Mouse (Mus musculus): ENCODE measurements around the gene Mex3d. TPM values are rescaled to one million over a fixed set of nuclear protein-coding genes. Genes with fewer than 3 reads are reported as not detected.
A peak's percentile ranks its signal among the peaks of the same experiment; 100 is the strongest.

Gene Mex3d
- total RNA-seq, 2 experiments from 2014 or later, result 3.4 to 4.5 TPM

DNA sequence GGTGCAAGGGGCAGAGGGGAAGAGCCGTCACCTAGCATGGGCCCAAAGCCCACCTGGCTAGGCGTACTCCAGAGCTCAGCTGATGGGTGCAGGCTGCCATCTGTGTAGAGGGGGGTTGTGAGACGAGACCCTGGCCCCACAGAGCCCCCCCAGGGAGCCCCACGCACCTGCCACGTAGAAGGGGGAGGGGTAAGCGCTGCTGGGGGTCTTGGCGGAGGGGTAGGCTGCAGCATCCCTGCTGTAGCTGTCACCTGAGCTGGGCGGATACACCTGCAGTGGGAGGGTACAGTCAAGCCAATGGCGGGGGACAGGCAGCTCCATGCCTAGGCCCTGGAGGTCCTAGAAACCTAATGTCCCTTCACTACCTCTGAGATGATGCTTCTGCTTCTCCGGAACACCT, 29.9 kb upstream of the Mex3d start:
- intact Hi-C loops (cut with DNase I), result no loop called here
- DNase-seq, result no peak

DNA sequence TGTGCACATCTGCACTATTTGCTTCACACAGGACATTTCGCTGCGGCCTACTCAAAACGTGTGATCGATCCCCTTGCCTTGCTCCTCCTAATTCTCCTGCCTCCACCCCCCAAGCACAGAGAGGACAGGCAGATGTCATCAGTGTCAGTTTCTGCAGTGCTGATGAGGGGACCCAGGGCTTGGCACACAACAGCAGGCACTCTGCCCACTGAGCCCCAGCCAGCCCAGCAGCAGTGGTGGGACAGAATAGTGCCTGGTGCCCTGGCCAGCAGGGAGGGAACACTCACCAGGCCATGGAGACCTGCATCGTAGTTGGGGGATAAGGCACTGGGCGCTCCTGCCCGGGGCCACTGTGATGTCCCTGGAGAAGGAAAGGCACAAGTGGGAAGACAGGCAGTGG, 28.1 kb upstream of the Mex3d start:
- intact Hi-C loops (cut with DNase I), result no loop called here

GRCm38 (mm10) chr10:80412656-80413541, 25.4 kb upstream of the Mex3d start:
- DNase-seq, result peak in 1 of 2 experiments; percentile 38
- intact Hi-C loops (cut with DNase I), result no loop called here

More for the DNA sequence above, 28.1 kb upstream of the Mex3d start:
- no peak for DNase-seq

GRCm38 (mm10) chr10:80407924-80408323, 20.5 kb upstream of the Mex3d start:
- intact Hi-C loops (cut with DNase I), result no loop called here
- no peak for DNase-seq

DNA sequence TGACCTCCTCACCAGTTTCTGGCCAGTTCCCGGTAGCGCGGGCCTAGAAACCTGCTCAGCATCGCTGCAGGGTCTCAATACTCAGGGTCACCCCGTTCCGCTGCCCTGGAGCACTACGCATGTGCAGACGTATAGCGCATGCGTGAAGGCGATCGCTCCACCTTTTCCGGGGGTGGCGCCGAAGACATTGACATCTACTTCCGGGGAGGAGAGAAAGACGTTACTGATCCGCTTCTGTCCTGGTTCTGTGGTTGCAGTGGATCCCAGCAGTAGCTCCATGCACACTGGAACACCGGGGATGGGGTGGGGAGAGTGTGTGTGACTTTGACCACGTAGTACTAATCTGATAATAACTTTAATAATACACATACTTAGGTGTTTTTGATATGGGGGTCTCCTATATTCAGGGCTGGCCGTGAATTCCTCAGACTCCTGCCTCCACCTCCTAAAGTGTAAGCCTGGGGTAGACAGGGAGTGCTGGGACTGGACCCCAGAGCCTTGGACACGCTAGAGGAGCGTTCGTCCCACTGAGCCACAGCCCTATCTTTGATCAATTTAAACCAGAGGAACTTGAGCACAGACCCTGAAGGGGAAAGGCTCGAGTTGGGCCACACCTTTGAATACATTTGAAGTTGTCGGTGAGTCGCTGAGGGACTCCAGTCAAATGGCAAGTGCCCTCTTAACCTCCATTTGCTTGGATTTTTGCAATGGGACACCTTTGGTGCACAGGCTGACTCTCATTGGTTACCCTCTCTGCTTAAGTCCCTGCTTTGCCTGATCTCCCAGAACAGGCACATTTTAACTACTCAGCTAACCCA, 19.4 kb upstream of the Mex3d start, which contains the start of gene Uqcr11:
Uqcr11 (minus strand) TSS at position 147 of the 818 bp plus-strand sequence.
- intact Hi-C loops (cut with DNase I), result no loop called here
- DNase-seq, result peak; percentile 88 to 90

DNA sequence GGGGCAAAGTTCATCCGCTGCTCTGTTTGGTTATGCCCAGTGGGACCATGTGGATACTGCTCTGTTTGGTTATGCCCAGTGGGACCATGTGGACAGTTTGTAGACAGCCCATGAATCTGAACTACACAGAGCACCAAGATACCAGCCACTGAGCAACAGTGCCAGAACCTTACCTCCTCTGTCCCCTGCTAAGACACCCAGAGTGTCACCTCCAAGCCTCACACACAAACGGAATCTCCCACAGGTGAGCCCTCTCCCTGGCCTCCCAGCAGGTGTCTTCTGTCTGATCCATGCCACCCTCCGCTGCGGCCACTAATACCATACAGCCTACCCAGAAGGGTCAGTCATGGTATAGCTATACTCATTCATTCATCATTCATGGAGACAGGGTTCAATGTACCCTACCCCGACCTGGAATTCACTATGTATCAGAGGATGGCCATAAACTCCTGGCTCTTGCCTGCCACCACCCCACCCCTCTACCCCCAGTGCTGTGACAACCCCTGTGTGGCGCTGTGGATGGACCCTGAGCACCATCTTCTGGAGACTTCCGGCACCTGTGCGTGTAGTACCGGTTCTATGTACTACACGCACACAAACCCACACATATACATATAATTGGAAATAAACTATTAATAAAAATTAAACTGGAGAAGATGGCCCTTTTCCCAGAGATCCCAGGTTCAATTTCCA, 18.2 kb upstream of the Mex3d start:
- no peak for DNase-seq
- intact Hi-C loops (cut with DNase I), result no loop called here

GRCm38 (mm10) chr10:80403044-80403692, 15.7 kb upstream of the Mex3d start:
- intact Hi-C loops (cut with DNase I), result no loop called here
- no peak for DNase-seq

GRCm38 (mm10) chr10:80400704-80401161, 13.3 kb upstream of the Mex3d start:
- intact Hi-C loops (cut with DNase I), result no loop called here
- no peak for DNase-seq

DNA sequence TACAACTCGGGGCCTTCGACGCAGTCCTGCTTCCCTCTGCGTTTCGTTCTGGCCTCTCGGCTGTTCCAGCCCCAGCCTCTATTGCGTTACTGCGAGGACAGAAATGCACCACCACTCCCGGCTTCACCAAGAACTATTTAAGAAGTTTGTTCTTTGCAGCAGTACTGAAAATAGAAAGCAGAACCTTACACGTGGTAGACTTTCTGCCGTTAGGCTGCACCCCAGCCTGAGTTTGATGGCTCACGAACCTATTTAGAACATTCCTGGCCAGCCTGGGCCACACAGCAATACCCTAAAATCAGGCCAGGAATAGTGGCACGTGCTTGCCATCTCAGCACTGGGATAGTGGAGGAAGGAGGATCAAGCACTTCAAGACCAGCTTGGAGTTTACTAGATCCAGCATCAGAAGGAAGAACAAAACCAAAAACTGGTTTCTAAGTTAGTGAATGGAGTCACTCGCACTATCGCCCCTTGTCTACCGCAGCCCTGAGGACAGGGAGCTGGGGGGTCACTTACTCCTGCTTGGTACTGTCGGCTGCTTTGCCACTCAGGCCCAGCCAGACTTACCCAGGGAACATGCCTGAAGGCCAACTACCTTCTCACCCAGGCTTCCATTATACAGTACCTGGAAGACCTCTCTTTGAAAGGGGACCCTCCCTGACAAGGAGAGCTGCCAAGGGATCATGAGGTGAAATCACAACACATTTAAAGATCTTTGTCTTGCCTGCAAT, 12.7 kb upstream of the Mex3d start:
- no peak for DNase-seq
- intact Hi-C loops (cut with DNase I), result no loop called here

- DNase-seq, result peak; percentile 99
- intact Hi-C loops (cut with DNase I), result no loop called here
These were observed 11.9 kb upstream of the Mex3d start, which contains the start of gene Mbd3 for GRCm38 (mm10) chr10:80399191-80399972. TSS of gene Mbd3 (minus strand) at chr10:80399550.

- intact Hi-C loops (cut with DNase I), result no loop called here
- peak; percentile 98 to 99 for DNase-seq
These were observed 11.3 kb upstream of the Mex3d start for GRCm38 (mm10) chr10:80398719-80399190.

DNA sequence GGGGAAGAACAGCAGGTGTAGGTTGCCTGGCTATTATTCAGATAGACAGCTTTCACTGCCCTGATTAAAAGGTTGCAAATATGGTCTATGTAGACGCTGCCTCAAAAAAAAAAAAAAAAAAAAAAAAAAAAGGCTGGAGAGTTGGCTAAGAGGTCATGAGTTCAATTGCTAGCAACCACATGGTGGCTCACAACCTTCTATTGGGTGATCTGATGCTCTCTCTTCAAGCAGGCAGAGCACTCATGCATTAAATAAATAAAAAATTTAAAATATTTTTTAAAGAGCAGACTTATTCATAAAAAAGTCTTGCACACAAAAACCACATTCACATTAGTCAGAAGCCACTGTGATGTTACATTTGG, 10.7 kb upstream of the Mex3d start:
- DNase-seq, result no peak
- intact Hi-C loops (cut with DNase I), result no loop called here

GRCm38 (mm10) chr10:80397524-80398173, 10.2 kb upstream of the Mex3d start:
- intact Hi-C loops (cut with DNase I), result no loop called here
- no peak for DNase-seq

- no peak for DNase-seq
- intact Hi-C loops (cut with DNase I), result no loop called here
These were observed 9.5 kb upstream of the Mex3d start for GRCm38 (mm10) chr10:80396822-80397523.

- intact Hi-C loops (cut with DNase I), result no loop called here
- DNase-seq, result no peak
These were observed 7.7 kb upstream of the Mex3d start for GRCm38 (mm10) chr10:80395025-80395627.

DNA sequence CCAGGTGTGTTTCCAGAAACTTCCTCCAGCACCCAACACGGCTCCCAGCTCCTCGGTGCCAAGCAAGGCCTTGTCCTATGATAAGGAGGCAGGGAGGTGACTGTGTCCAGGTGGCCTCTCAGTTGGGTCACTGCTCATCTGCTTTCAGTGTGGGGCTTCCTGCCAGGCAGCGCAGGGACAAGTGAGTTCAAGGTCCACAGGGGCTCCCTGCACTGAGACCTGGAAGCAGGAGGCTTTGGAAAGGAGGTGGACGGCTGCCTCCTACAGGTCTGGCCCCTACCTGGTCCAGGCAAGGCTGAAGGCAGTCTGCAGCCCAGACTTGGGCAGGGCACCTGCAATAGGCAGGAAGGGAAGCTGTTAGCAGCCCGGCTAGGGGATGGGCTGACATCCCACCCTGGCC, 5.2 kb upstream of the Mex3d start:
- no peak for DNase-seq
- intact Hi-C loops (cut with DNase I), result no loop called here

- no peak for DNase-seq
- intact Hi-C loops (cut with DNase I), result no loop called here
These were observed 3.2 kb upstream of the Mex3d start for GRCm38 (mm10) chr10:80390697-80391096.
